Mouse (Mus musculus) kidney, embryonic 16.5 days (tissue): Measurements from ENCODE around the gene Slc25a30. TPM values are rescaled to one million over a fixed set of nuclear protein-coding genes. Genes with fewer than 3 reads are reported as not detected.
A peak's percentile ranks its signal among the peaks of the same experiment; 100 is the strongest.

Source experiments
- ATAC-seq: fragments of 200-750 bp; cut with Nextera tagmentation; 2 replicates; pipeline ENCODE4 v1.8.0; 2017; ENCODE audit warnings: moderate TSS enrichment; ENCODE audit not compliant: low FRiP score, low TSS enrichment
- H3K27ac ChIP-seq: fragments of 300-500 bp; sonication (generic); 2 replicates; pipeline ENCODE4 v1.5.1; 2014; ENCODE audit warnings: low read length
- H3K27me3 ChIP-seq: fragments of 300-500 bp; sonication (generic); 2 replicates; pipeline ENCODE4 v1.6.1; 2014; ENCODE audit warnings: low read length, control low read depth, mixed read lengths; ENCODE audit not compliant: insufficient read depth
- H3K36me3 ChIP-seq: fragments of 300-500 bp; sonication (generic); 2 replicates; pipeline ENCODE4 v1.6.1; 2014; ENCODE audit warnings: low read length, control low read depth, mixed read lengths; ENCODE audit not compliant: insufficient read depth
- H3K4me1 ChIP-seq: fragments of 300-500 bp; sonication (generic); 2 replicates; pipeline ENCODE4 v1.6.1; 2014; ENCODE audit warnings: low read length, control low read depth, mixed read lengths; ENCODE audit not compliant: insufficient read depth
- H3K4me2 ChIP-seq: fragments of 300-500 bp; sonication (generic); replicated peaks from 2 replicates; pipeline ENCODE4 v1.6.1; 2014; ENCODE audit warnings: low read depth, low read length
- H3K4me3 ChIP-seq: fragments of 300-500 bp; sonication (generic); 2 replicates; pipeline ENCODE4 v1.5.1; 2014; ENCODE audit warnings: mild to moderate bottlenecking, low read length
- H3K9ac ChIP-seq: fragments of 300-500 bp; sonication (generic); replicated peaks from 2 replicates; pipeline ENCODE4 v1.6.1; 2014; ENCODE audit warnings: low read length
- H3K9me3 ChIP-seq: fragments of 300-500 bp; sonication (generic); 2 replicates; pipeline ENCODE4 v1.6.1; 2016; ENCODE audit warnings: low read length, control low read depth
- WGBS: fragments of 180-500 bp; shearing (Covaris S2); extraction: QIAGEN DNeasy Blood & Tissue Kit; methylation state at CpG from one replicate; pipeline ENCODE4 v1.1.7; 2014; 5-methylcytosine and 5-hydroxymethylcytosine counted together
- polyA plus RNA-seq: library from polyadenylated mRNA; unstranded; fragments of >200 nt; fragmentation: Nextera tagmentation; extraction: Ambion mirVana; gene quantifications from 2 replicates; pipeline ENCODE4 v1.2.1, GENCODE M21; 2015

The Slc25a30 gene
- polyA plus RNA-seq, 1 experiment from 2014 or later = 13.1 TPM

DNA sequence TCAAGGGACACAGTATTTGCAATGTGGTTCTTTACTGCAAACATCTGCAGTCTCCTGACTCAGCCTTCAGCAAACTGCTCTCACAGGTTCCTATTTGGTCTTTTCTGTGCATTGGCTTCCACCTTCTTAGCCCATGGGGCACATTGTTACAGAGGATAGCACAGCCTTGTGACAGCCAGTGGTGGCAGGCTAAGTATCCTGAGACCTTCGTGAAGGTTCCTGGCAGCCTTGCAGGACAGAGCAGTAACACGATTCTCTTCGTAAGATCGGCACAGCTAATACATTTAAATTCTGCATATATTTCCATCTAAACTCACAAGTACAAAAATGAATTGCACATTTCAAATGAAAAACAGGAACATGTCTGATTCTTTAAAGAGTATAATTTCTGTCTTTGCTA, 9.1 kb upstream of the Slc25a30 start:
- WGBS = 84% methylated on average over 4 of the region's 4 CpGs
- Histone ChIP-seq H3K4me1 (peaks cover 8% of the 10 kb centered on the region; the same call in 1 of the 2 replicates), H3K4me3 (no peak overlapping the region), H3K9me3 (no peaks in the 10 kb centered on the region), H3K27me3 (no peaks in the 10 kb centered on the region), H3K36me3 (no peaks in the 10 kb centered on the region), H3K9ac (no peak overlapping the region), H3K27ac (no peak overlapping the region), H3K4me2 (no peak overlapping the region)
- ATAC-seq = no peak

DNA sequence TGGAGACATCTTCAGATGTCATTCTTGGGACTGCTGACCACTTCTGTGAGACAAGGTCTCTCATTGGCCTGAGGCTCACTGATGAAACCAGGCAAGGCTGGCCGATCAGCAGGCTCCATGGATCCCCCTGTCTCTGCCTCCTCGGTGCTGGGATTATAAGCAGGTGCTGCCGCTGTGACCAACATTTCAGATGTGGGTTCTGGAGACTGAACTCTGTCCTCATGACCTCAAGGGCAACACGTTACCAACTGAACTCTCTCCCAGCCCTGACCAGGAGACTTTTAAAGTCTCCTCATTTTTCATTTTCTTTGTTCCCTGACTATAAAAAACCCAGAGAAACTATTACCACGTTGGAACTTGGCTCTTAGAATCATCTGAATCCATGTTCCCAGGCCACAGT, 7.9 kb upstream of the Slc25a30 start:
- Histone ChIP-seq H3K27me3 (no peaks in the 10 kb centered on the region), H3K27ac (peak overlapping the region; percentile 26; the same call in 1 of the 2 replicates), H3K4me2 (no peak overlapping the region), H3K36me3 (no peaks in the 10 kb centered on the region), H3K9me3 (no peaks in the 10 kb centered on the region), H3K4me3 (no peak overlapping the region), H3K4me1 (peaks cover 8% of the 10 kb centered on the region; the same call in 1 of the 2 replicates), H3K9ac (no peak overlapping the region)
- no peak for ATAC-seq
- WGBS = 71% methylated on average over 5 of the region's 5 CpGs

DNA sequence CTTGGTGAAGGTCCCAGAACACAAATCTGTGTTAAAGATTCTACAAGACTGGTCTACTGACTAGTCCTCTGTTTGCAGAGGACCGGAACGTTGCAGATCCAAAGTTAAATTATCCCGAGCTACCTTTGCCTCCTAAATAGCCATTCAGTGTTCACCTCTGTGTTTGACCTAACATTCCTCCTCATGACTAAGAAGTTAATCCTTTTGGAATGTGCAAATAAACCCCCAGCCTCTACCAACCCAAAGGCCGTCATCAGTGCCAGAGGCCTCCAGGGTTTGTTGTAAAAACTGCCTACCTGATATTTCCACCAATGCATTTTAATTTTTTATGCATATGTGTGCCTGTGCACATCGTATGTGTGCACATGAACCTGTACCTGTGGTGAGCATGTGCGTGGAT, 7.5 kb upstream of the Slc25a30 start:
- Histone ChIP-seq H3K9ac (no peak overlapping the region), H3K27ac (peak overlapping the region; percentile 26; the same call in 1 of the 2 replicates), H3K9me3 (no peaks in the 10 kb centered on the region), H3K4me3 (no peak overlapping the region), H3K4me2 (no peak overlapping the region), H3K27me3 (no peaks in the 10 kb centered on the region; the same call in 1 of the 2 replicates), H3K36me3 (no peaks in the 10 kb centered on the region), H3K4me1 (peaks cover 8% of the 10 kb centered on the region; the same call in 1 of the 2 replicates)
- no peak; the same call in 1 of the 2 replicates for ATAC-seq
- WGBS = 75% methylated on average over 6 of the region's 6 CpGs

DNA sequence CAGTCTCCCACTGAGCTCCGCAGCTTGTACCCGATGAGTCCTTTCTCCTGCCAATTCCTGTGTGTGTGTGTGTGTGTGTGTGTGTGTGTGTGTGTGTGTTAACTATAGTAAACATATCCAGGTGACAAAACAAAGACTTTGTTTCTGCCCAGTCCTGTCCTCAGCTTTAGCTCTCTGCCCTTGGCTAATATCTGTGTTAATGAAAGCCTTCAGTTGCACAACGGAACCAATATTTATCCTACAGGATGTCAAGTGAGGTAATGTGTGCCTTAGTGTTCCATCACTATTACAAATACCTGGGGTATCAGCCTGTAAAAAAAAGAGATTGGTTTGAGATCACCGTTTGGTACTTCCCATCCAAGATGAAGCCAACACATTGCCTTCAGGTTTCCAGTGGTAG, 6.3 kb upstream of the Slc25a30 start:
- Histone ChIP-seq H3K27ac (no peak overlapping the region), H3K9ac (no peak overlapping the region), H3K27me3 (peaks cover 7% of the 10 kb centered on the region; the same call in 1 of the 2 replicates), H3K4me1 (peaks cover 7% of the 10 kb centered on the region; the same call in 1 of the 2 replicates), H3K4me2 (no peak overlapping the region), H3K36me3 (no peaks in the 10 kb centered on the region), H3K4me3 (no peak overlapping the region), H3K9me3 (no peaks in the 10 kb centered on the region)
- ATAC-seq = no peak
- WGBS = 92% methylated on average over 4 of the region's 4 CpGs

DNA sequence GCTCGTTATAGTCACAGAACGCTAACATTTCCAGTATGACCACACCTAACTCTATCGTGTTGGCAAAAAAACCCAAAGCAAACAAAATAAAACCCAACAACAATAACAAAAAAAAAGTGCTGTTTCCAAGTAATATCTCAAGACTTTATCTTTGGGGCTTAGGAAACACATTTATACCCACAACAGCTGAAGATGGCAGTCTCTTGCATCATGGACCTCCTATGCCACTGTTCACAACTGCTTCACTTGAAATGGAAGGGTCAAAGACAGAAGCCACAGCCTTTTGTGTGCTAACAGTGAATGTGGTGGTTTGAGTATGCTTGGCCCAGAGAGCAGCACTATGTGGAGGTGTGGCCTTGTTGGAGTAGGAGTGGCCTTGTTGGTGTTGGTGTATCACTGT, 4.5 kb upstream of the Slc25a30 start:
- peaks cover 1% of the 10 kb centered on the region; the same call in 1 of the 2 replicates for H3K4me1 ChIP-seq
- peaks cover 10% of the 10 kb centered on the region; the same call in 1 of the 2 replicates for H3K27me3 ChIP-seq
- no peak overlapping the region for H3K4me2 ChIP-seq
- ATAC-seq = no peak
- H3K9ac ChIP-seq = no peak overlapping the region
- H3K9me3 ChIP-seq = no peaks in the 10 kb centered on the region
- whole genome bisulfite sequencing = 85% methylated on average over 3 of the region's 3 CpGs
- no peak overlapping the region for H3K4me3 ChIP-seq
- H3K36me3 ChIP-seq = no peaks in the 10 kb centered on the region
- no peak overlapping the region for H3K27ac ChIP-seq

DNA sequence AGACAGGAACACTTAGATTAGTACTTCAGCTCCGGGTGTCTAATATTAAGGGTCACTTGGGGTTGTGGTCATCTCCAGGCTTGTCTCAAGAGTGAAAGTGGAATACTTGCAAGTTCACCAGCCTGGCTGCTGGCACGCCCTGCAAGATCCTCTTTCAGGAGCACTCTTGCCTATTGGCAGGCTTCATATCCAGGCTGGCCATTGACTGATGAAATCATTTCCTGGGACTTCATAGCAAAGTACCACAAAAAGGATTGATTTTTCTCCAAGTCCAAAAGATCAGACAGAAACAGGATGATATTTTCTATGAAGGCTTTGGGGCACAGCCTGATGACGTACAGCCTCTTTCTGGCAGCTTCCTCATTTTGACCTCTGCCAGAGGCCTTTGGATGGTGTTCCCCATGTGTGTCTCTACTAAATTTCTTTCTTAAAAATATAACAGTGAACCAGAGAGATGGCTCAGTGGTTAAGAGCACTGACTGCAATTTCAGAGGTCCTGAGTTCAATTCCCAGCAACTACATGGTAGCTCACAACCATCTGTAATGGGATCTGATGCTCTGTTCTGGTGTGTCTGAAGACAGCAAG, 3.7 kb upstream of the Slc25a30 start:
- Histone ChIP-seq H3K36me3 (no peaks in the 10 kb centered on the region), H3K27me3 (peaks cover 13% of the 10 kb centered on the region; the same call in 1 of the 2 replicates), H3K4me2 (no peak overlapping the region), H3K9me3 (no peaks in the 10 kb centered on the region), H3K9ac (no peak overlapping the region), H3K4me3 (no peak overlapping the region), H3K4me1 (peaks cover 10% of the 10 kb centered on the region; the same call in 1 of the 2 replicates), H3K27ac (no peak overlapping the region)
- ATAC-seq = no peak
- 71% methylated on average over 3 of the region's 3 CpGs for WGBS

DNA sequence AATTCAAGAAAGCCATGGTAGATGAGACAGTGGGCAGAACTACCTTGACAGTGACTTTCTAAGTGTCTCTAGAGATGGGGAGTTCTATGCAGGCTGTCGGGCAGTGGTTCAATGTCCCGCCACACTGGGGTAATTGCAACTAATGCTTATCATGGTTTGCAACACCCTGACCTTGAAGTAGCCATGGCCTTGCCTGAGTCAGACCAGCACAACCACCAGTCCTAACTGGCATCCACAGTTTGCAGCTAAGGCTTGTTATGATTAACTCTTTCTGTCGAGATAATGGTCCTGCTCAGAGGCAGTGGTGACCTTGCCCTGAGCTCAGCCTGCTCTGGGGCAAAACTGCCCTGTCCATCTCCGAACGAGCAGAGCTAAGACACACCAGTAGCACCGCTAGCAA, 2.5 kb upstream of the Slc25a30 start:
- 69% methylated on average over 6 of the region's 6 CpGs for WGBS
- Histone ChIP-seq H3K27me3 (peaks cover 13% of the 10 kb centered on the region; the same call in 1 of the 2 replicates), H3K4me3 (no peak overlapping the region), H3K4me2 (no peak overlapping the region), H3K9me3 (no peaks in the 10 kb centered on the region), H3K4me1 (peaks cover 12% of the 10 kb centered on the region; the same call in 1 of the 2 replicates), H3K27ac (no peak overlapping the region), H3K9ac (no peak overlapping the region), H3K36me3 (no peaks in the 10 kb centered on the region)
- no peak for ATAC-seq

DNA sequence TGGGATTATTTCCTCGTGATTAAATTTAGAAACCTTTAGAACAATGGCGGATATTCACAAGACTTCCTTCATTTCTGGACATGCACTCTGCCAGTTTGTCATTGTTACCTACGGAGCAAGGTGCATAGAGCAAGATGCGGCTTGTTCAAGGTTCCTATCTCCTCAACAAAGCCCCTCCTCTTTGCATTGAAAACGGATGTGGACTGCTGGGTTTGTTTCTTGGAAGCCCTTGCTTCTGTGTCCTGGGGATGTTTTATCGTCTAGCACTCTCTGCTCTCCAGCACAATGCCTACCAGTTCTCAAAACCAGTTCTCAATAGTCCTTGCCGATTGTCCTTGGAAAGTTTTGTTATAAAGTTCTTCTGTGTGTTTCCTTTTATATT, 948 bp upstream of the Slc25a30 start:
- H3K4me2 ChIP-seq = peak overlapping the region; percentile 83
- 33% methylated on average over 7 of the region's 7 CpGs for WGBS
- no peak for ATAC-seq
- H3K9ac ChIP-seq = no peak overlapping the region
- H3K9me3 ChIP-seq = no peaks in the 10 kb centered on the region
- no peak overlapping the region for H3K27ac ChIP-seq
- no peaks in the 10 kb centered on the region for H3K36me3 ChIP-seq
- H3K4me1 ChIP-seq = peaks cover 12% of the 10 kb centered on the region; the same call in 1 of the 2 replicates
- no peak overlapping the region for H3K4me3 ChIP-seq
- peaks cover 13% of the 10 kb centered on the region; the same call in 1 of the 2 replicates for H3K27me3 ChIP-seq

DNA sequence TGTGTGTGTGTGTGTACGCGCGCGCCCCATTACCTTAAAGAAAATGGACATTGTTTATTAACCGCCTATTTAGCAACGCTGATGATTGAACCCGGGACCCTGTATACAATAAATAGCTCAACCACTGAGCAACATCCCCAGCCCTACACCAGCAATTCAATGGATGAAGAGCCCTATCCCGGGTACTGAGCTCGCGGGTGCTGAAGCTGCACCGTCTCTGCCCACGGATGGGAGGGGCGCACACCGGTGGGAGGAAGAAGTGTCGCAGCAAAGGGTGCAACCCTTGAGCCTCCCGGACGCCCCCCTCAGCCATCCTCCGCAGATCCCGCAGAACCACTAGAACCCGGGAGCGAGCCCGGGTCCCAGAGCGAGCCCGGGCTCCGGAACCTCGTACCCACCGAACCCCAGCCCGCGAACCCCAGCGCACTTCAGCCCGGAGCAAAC, 391 bp downstream of the Slc25a30 start:
- peak overlapping the region; percentile 80 for H3K9ac ChIP-seq
- ATAC-seq = peak; percentile 83
- H3K27me3 ChIP-seq = peaks cover 13% of the 10 kb centered on the region; the same call in 1 of the 2 replicates
- under 1% methylated on average over 30 of the region's 31 CpGs for WGBS
- H3K4me3 ChIP-seq = peak overlapping the region; percentile 81
- H3K4me2 ChIP-seq = peak overlapping the region; percentile 83
- peak overlapping the region; percentile 84 for H3K27ac ChIP-seq
- H3K9me3 ChIP-seq = no peaks in the 10 kb centered on the region
- no peaks in the 10 kb centered on the region for H3K36me3 ChIP-seq
- H3K4me1 ChIP-seq = peaks cover 12% of the 10 kb centered on the region; the same call in 1 of the 2 replicates

DNA sequence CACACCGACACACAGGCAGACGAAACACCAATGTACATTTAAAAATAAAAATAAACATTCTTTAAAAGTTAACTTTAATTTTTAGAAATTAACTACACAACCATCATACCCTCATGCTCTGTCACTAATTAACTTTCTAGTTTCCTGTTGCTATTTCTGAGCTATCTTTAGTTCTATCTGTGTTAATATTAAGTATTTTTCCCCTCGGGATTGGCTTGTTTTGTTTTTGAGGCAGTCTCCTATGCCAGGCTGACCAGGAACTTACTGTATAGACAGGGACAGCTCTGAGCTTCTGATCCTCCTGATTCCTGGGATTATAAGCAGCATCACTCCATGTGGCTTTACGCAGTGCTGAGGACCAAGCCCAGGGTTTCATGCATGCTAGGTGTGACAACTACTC, 6.9 kb downstream of the Slc25a30 start:
- Histone ChIP-seq H3K27me3 (no peaks in the 10 kb centered on the region), H3K9ac (no peak overlapping the region), H3K9me3 (no peaks in the 10 kb centered on the region), H3K36me3 (0 out of 2 replicates have a peak, but pooled peaks cover 4% of the 10 kb centered on the region), H3K4me2 (no peak overlapping the region), H3K4me3 (no peak overlapping the region), H3K4me1 (peaks cover 13% of the 10 kb centered on the region; the same call in 1 of the 2 replicates), H3K27ac (peak overlapping the region; percentile 65; the same call in 1 of the 2 replicates)
- no peak for ATAC-seq
- WGBS = 77% methylated on average over 4 of the region's 4 CpGs
